Comparison of ENCODE assay signal across 8 mouse cellular contexts in genomic region chr1:21460941-21461689, GRCm38 (mm10).
DNase-seq lines count a peak whose midpoint lies in the region; ATAC-seq and TF ChIP-seq lines count a peak whose summit lies in the region.

No protein-coding gene starts in this region.

- H3K9me3 ChIP-seq in liver, embryonic 12.5 days (replicated peaks) = no peaks in the 10 kb centered on the region
- no peaks in the 10 kb centered on the region for H3K9me3 ChIP-seq in kidney, postnatal 0 days (replicated peaks; ENCODE audit: low read length)
- H3K9me3 ChIP-seq in neural tube, embryonic 12.5 days = no peaks in the 10 kb centered on the region

- 57% methylated on average over 18 of the region's 18 CpGs for WGBS in liver, embryonic 12.5 days (ENCODE audit: insufficient replicate concordance)
- 64% methylated on average over 18 of the region's 18 CpGs for WGBS in kidney, postnatal 0 days
- 66% methylated on average over 18 of the region's 18 CpGs for WGBS in liver, adult 2 months
- 57% methylated on average over 18 of the region's 18 CpGs for WGBS in neural tube, embryonic 12.5 days

- H3K4me1 ChIP-seq in liver, embryonic 12.5 days = no peaks in the 10 kb centered on the region
- no peaks in the 10 kb centered on the region for H3K4me1 ChIP-seq in kidney, postnatal 0 days (replicated peaks; ENCODE audit: insufficient read depth, low read length)
- H3K4me1 ChIP-seq in liver, adult 2 months (ENCODE audit: control insufficient read depth, insufficient read depth, low read length) = no peaks in the 10 kb centered on the region
- H3K4me1 ChIP-seq in neural tube, embryonic 12.5 days = no peaks in the 10 kb centered on the region
- H3K4me1 ChIP-seq in testis, adult 2 months (ENCODE audit: control insufficient read depth, insufficient read depth, low read length) = peaks cover 4% of the 10 kb centered on the region; the same call in 1 of the 2 replicates

- H3K36me3 ChIP-seq in liver, embryonic 12.5 days = no peaks in the 10 kb centered on the region
- no peaks in the 10 kb centered on the region for H3K36me3 ChIP-seq in kidney, postnatal 0 days (ENCODE audit: insufficient read depth, low read length)
- H3K36me3 ChIP-seq in liver, adult 2 months (ENCODE audit: control insufficient read depth, insufficient read depth, low read length) = no peaks in the 10 kb centered on the region
- no peaks in the 10 kb centered on the region for H3K36me3 ChIP-seq in neural tube, embryonic 12.5 days
- H3K36me3 ChIP-seq in testis, adult 2 months (ENCODE audit: control insufficient read depth, insufficient read depth, low read length) = no peaks in the 10 kb centered on the region

- H3K4me3 ChIP-seq in liver, embryonic 12.5 days = no peak overlapping the region
- H3K4me3 ChIP-seq in kidney, postnatal 0 days (replicated peaks; ENCODE audit: low read depth, low read length) = no peak overlapping the region
- H3K4me3 ChIP-seq in liver, adult 2 months (ENCODE audit: insufficient read depth, low read depth, low read length) = no peak overlapping the region
- no peak overlapping the region for H3K4me3 ChIP-seq in neural tube, embryonic 12.5 days
- H3K4me3 ChIP-seq in testis, adult 2 months (ENCODE audit: control insufficient read depth, low read depth, low read length) = peak overlapping the region; percentile 77

- no peak overlapping the region for H3K27ac ChIP-seq in liver, embryonic 12.5 days
- no peak overlapping the region for H3K27ac ChIP-seq in kidney, postnatal 0 days
- H3K27ac ChIP-seq in liver, adult 2 months (replicated peaks; ENCODE audit: insufficient read depth, low read depth, low read length) = no peak overlapping the region
- no peak overlapping the region for H3K27ac ChIP-seq in neural tube, embryonic 12.5 days
- no peak overlapping the region for H3K27ac ChIP-seq in testis, adult 2 months (ENCODE audit: control insufficient read depth, insufficient read depth, low read depth, low read length)

- TF ChIP-seq POLR2A in liver, adult 2 months (IDR thresholded peaks at IDR 0.05; ENCODE audit: extremely low read depth, insufficient read depth, low read length) = no peak
- TF ChIP-seq POLR2A in testis, adult 2 months (IDR thresholded peaks at IDR 0.05; ENCODE audit: control insufficient read depth, low read depth, low read length) = peak; percentile 36; the same call in 1 of the 2 replicates

- no peaks in the 10 kb centered on the region for H3K79me2 ChIP-seq in liver, adult 2 months (ENCODE audit: control insufficient read depth, insufficient read depth, low read length)

- H3K27me3 ChIP-seq in liver, embryonic 12.5 days (replicated peaks) = no peaks in the 10 kb centered on the region
- H3K27me3 ChIP-seq in kidney, postnatal 0 days (ENCODE audit: insufficient read depth, low read length) = no peaks in the 10 kb centered on the region
- no peaks in the 10 kb centered on the region for H3K27me3 ChIP-seq in liver, adult 2 months (ENCODE audit: control insufficient read depth, insufficient read depth, low read length)
- H3K27me3 ChIP-seq in neural tube, embryonic 12.5 days (replicated peaks) = no peaks in the 10 kb centered on the region
- H3K27me3 ChIP-seq in testis, adult 2 months (ENCODE audit: control insufficient read depth, insufficient read depth, low read length) = no peaks in the 10 kb centered on the region

- peak; percentile 82 for TF ChIP-seq CTCF in kidney, postnatal 0 days (IDR thresholded peaks at IDR 0.05; ENCODE audit: low read depth)
- TF ChIP-seq CTCF in liver, adult 2 months (IDR thresholded peaks at IDR 0.05; ENCODE audit: low read depth, low read length) = peak; percentile 77
- peak; percentile 72; the same call in 1 of the 2 replicates for TF ChIP-seq CTCF in testis, adult 2 months (IDR thresholded peaks at IDR 0.05; ENCODE audit: control insufficient read depth, insufficient read depth, insufficient replicate concordance, low read depth, low read length)

- H3K9ac ChIP-seq in liver, embryonic 12.5 days = no peak overlapping the region
- H3K9ac ChIP-seq in kidney, postnatal 0 days (ENCODE audit: low read depth, low read length) = no peak overlapping the region
- H3K9ac ChIP-seq in liver, adult 2 months (ENCODE audit: low read depth, low read length) = no peak overlapping the region
- no peak overlapping the region for H3K9ac ChIP-seq in neural tube, embryonic 12.5 days

- DNase-seq in liver = peak; percentile 48
- peak; percentile 10 to 22 for DNase-seq in gastrocnemius, adult 8-10 months (ENCODE audit: low spot score in 2 of 2)
- peak; percentile 75 for DNase-seq in kidney, postnatal 0 days (ENCODE audit: low spot score)
- DNase-seq in liver, adult 2 months (ENCODE audit: extremely low read depth, low read depth, low spot score) = peak; percentile 14

- H3K4me2 ChIP-seq in liver, embryonic 12.5 days = no peak overlapping the region
- no peak overlapping the region for H3K4me2 ChIP-seq in kidney, postnatal 0 days (ENCODE audit: low read length)
- H3K4me2 ChIP-seq in neural tube, embryonic 12.5 days (replicated peaks) = peak overlapping the region; percentile 22; the same call in 1 of the 2 replicates

- ATAC-seq in liver, embryonic 12.5 days = no peak
- ATAC-seq in common myeloid progenitor, adult 5-6 weeks (replicated peaks; ENCODE audit: low read depth, poor library complexity, severe bottlenecking) = peak; percentile 95
- peak; percentile 57; the same call in 1 of the 2 replicates for ATAC-seq in kidney, postnatal 0 days (replicated peaks; ENCODE audit: low FRiP score, low read depth)
- peak; percentile 78 for ATAC-seq in neural tube, embryonic 12.5 days (ENCODE audit: low FRiP score, low read depth)

Comparison
In these comparisons a context has a peak if more than half of its experiments do, and no peak if none do; other contexts are left out.
1. DNase-seq: peak in every context shown above with its lines; median percentile 75 in kidney, postnatal 0 days; 48 in liver; 16 in gastrocnemius, adult 8-10 months; 14 in liver, adult 2 months.